Mouse (Mus musculus) cerebellum, adult (tissue): ENCODE measurements around the gene Casq2.

Experiments
- ATAC-seq: cut with Nextera tagmentation; 2 replicates; pipeline ENCODE4 v1.9.2; 2017; ENCODE audit warnings: mild to moderate bottlenecking, moderate library complexity, mixed read lengths; ENCODE audit not compliant: insufficient number of reproducible peaks, low FRiP score, low TSS enrichment

The Casq2 gene

DNA sequence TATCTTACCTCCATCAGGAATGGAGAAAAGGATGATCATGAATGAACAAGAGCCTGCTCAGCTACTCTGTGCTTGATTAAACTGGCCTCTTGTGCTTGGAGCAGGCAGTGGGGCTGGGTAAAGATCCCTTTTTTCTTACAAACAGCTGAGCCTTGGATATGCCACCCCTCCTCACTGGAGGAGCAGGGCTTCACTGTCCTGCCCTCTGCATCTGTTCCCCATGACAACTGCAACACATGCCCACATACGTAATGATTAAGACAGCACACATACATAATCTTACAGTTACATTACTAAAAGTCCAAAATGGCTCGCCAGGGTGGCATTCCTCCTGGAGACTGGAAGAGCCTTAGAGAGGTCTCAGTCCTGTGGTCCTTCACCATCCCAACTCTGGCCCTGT, 6.8 kb upstream of the Casq2 start:
- ATAC-seq: no peak

GRCm38 (mm10) chr3:102081862-102082261, 4.4 kb upstream of the Casq2 start:
- ATAC-seq: peak; percentile 75

DNA sequence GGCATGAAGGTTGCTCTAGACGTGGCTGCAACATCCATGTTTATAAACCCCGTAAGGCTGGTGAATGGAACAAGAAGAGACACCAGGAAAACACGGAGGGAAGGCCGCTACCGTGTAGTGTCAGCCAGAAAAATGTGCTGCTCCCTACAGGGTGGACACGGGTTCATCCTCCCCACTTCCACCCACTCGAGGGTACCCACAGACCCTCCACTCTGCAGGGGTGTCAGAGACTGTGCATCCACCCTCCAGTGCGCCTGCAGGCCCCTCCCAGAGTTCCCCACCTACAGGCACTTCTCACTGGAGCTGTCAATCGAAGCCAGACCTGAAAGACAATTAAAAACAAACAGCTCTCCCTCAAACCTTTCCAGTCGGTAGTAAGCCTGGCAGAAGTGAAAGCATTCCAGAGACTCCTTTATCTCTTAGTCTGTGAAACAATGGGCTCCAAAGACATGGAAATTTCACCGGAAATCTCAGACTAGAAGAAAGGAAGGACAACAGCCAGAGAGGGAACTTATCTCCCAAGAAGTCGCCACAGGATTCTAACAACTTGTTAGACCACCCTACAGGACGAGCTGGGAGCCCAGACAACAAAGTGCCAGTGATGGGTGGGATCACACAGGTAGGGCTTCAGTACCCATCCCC, 2.5 kb upstream of the Casq2 start:
- no peak for ATAC-seq

GRCm38 (mm10) chr3:102084833-102085491, 1.3 kb upstream of the Casq2 start:
- no peak for ATAC-seq

GRCm38 (mm10) chr3:102085719-102086118, 496 bp upstream of the Casq2 start:
- no peak for ATAC-seq

- no peak for ATAC-seq
Observed at GRCm38 (mm10) chr3:102094841-102095240, 8.6 kb downstream of the Casq2 start.

DNA sequence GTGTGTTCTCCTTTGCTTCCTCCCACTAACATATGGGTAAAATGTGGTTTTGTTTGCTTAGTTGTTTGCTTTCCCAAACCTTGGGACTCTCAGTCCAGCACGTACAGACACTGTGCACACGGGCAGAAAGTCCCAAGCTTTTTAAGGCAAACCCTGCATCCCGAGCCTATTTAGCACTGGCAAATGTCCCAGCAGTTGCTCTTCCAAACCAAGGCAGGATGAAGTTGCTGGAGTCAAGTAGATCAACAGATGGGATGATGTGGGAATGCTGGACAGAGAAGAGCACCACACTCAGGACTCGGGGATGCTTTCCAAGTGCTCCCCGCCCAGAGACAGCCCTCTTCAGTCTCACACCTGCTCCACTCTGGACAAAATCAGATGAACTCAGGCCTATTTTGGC, 9.2 kb downstream of the Casq2 start:
- no peak for ATAC-seq

- ATAC-seq: no peak
Observed at GRCm38 (mm10) chr3:102096366-102096765, 10.2 kb downstream of the Casq2 start.

DNA sequence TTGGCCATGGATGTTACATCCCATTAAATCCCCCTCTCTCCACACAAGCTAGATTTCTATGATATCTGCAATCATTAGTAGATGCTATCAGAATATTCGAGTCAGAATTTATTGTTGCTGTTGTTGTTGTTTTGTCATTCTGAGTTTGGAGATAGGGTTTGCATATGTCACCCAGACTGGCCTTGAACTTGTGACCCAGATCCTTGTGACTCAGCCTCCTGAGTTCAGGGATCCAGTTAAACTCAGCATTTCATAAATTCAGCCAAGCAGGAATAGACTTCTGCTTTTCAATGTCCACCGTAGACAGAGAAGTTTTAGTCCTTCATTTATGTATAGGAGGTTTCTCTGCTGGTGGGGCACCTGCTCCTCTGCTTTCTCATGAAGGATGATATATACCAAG, 10.8 kb downstream of the Casq2 start:
- no peak for ATAC-seq

DNA sequence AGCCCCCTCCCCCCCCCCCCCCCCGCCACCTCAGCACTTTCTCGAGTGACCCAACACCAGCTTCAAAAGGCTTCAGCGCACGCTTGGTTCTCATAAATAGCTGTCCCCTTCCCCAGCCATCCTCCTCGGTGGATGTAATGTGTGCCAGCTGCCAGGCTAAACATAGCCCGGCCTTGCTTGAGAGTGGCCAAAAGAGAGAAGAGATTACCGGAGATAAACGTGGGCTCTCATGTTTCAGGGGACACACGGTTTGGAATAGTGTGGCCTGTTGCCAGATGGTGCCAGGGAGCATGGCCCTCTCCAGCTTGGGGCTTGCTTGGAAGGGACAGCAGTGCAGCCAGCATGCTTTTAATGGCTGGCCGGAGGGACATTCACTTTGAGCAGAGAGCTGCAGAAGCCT, 13.0 kb downstream of the Casq2 start:
- no peak for ATAC-seq

GRCm38 (mm10) chr3:102099793-102100192, 13.6 kb downstream of the Casq2 start:
- ATAC-seq: no peak

- ATAC-seq: no peak
Observed at GRCm38 (mm10) chr3:102101445-102101844, 15.2 kb downstream of the Casq2 start.

GRCm38 (mm10) chr3:102103811-102104565, 17.8 kb downstream of the Casq2 start:
- ATAC-seq: no peak

DNA sequence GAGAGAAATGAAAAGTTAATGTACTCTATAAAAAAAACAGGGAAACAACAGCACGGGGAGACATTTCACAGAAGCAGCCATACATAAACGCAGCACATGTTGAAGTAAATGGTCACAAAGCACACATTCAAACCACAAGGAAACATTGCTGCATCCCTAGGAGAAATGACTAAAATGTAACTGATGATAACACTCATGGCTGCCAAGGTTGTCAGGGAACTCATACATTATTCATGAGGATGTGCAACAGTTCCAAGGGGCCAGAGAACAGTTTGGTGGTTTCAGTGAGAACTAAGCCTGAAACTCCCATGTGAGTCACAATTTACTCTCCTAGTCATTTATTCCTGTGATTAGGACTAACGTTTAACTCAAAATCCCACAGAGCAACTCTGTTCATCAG, 22.0 kb downstream of the Casq2 start:
- ATAC-seq: no peak

DNA sequence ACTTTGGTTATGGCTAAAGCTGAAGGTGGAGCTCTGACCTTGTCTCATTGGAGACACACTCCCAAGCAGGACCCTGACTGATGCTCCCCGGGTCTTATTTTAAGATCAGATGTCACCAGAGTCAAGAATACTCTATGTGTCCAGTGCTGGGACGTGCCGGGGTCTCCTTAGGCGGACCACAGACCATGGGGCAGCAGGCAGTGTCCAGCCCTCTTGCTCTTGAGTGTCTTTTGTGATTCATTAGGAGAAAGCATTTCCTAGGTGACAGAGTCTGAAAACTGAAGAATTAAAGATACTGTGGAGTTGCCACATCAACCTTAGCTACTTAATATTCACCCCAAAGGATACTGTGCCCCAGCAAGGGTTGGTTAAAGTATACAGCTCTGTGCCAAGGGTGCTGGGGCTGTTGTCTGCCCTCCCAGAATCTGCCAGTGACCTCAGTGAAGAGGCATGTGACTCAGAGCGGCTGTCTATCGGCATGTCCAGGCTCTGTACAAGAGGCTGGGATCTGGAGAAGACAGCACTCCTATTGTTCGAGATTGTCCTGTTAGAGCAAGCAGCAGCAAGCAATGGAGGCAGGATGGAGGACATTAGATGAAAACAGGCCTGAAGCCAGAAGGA, 25.9 kb downstream of the Casq2 start:
- no peak for ATAC-seq

GRCm38 (mm10) chr3:102120947-102121346, 34.7 kb downstream of the Casq2 start:
- ATAC-seq: no peak

- no peak for ATAC-seq
Observed at GRCm38 (mm10) chr3:102122046-102122445, 35.8 kb downstream of the Casq2 start.

DNA sequence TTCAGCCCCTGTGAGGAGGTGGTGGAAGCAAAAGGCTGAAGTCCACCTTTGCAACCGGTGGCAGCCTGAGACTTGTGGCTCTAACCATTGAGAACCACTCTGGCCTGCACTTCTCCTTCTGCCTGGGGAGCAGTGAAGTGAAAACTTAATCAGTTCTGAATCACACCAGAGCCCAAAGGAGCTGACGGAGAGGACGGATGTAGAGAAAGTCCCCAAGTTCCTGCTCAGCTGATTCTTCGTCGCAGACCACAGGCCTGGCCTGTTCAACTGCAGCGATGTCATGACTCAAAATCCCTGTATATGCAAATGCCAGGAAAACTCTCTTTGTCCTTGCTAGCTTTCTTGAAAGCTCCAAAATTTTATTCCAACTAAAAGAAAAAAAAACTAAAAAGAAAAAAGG, 37.4 kb downstream of the Casq2 start:
- no peak for ATAC-seq

- ATAC-seq: peak; percentile 10; the same call in 1 of the 2 replicates
Observed at GRCm38 (mm10) chr3:102125546-102125945, 39.3 kb downstream of the Casq2 start.

GRCm38 (mm10) chr3:102127114-102127513, 40.9 kb downstream of the Casq2 start:
- ATAC-seq: no peak

DNA sequence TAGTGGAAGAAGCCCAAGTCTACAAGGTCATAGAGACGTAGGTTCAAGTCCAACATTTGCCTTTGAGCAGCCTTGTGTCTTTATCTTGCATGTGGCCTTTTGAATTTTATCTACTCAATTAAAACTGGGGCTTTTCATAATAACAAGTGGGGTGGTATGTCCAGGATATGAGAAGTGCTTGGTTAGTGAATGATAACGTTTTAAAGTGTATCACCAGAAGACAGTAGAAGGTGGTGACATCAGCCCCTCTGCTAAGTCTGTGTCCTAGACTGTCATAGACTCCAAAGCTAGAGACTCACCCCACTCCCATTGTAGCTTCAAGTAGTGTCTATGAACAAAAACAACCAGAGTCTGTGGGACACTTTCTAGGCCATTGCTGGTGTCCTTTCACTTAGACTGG, 42.0 kb downstream of the Casq2 start:
- no peak for ATAC-seq
